Mouse (Mus musculus) embryonic fibroblast, embryonic 13.5 days (primary cell): ENCODE measurements at regions not wholly inside any gene's neighbourhood (a gene's known extent, or its start where the extent isn't known, plus 50 kb on each side); places are given as distances from the start of the nearest gene placed in this dataset.

Experiments
- CTCF ChIP-seq: IDR thresholded peaks from 2 replicates; pipeline ENCODE4 v1.5.1; 2011; ENCODE audit warnings: mild to moderate bottlenecking, control low read depth, low read length, moderate library complexity, borderline replicate concordance; ENCODE audit not compliant: insufficient read depth
- POLR2A ChIP-seq: IDR thresholded peaks from 2 replicates; pipeline ENCODE4 v1.6.1; 2011; ENCODE audit warnings: low read depth, mild to moderate bottlenecking, control low read depth, low read length, moderate library complexity

DNA sequence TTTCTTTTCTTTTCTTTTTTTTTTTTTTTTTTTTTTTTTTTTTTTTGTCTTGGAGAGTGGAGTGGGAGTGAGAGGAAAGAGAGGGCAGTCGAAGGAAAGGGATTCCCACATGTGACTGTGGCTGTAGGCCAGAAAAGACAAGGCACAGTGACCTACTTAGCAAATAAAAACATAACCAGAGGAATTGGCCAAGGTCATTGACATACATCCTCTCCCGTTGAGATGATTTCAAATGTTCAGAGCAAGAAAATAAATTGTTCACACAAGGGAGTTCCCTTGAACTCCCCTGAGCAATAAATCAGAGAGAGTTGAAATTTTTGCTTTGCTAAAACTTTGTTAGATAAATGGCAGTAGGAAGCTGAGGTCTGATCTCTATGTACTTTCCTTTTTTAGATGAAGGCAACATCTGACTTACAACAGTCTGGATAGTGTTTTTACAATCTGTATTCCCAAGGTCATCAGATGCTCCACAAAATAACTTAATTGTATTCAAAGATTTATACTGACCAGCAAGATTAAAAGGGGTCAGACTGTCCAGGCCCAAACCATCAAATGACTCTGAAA, 174.4 kb upstream of the Megf9 start:
- TF ChIP-seq CTCF (no peak), POLR2A (no peak)
